Mouse (Mus musculus) thymus, adult 2 months (tissue): ENCODE measurements around the gene Slc34a2. TPM values are rescaled to one million over a fixed set of nuclear protein-coding genes. Genes with fewer than 3 reads are reported as not detected.

Experiments used
- DNase-seq: peaks from one replicate; pipeline ENCODE4 v3.0.0; 2021
- H3K27ac ChIP-seq: fragments of 200-500 bp; 2 replicates; pipeline ENCODE4 v1.5.1; 2012; ENCODE audit warnings: low read length, control low read depth; ENCODE audit not compliant: control insufficient read depth, insufficient read depth
- H3K27me3 ChIP-seq: fragments of 200-500 bp; 2 replicates; pipeline ENCODE4 v1.6.1; 2012; ENCODE audit warnings: mild to moderate bottlenecking, low read length, moderate library complexity, mixed read lengths; ENCODE audit not compliant: control insufficient read depth, insufficient read depth
- H3K36me3 ChIP-seq: fragments of 200-500 bp; 2 replicates; pipeline ENCODE4 v1.6.1; 2012; ENCODE audit warnings: mild to moderate bottlenecking, low read length, moderate library complexity; ENCODE audit not compliant: control insufficient read depth, insufficient read depth
- H3K4me1 ChIP-seq: fragments of 200-500 bp; replicated peaks from 2 replicates; pipeline ENCODE4 v1.6.1; 2012; ENCODE audit warnings: low read length; ENCODE audit not compliant: control insufficient read depth, insufficient read depth
- H3K4me3 ChIP-seq: fragments of 200-500 bp; 2 replicates; pipeline ENCODE4 v1.5.1; 2012; ENCODE audit warnings: mild to moderate bottlenecking, low read length, control low read depth, moderate library complexity; ENCODE audit not compliant: control insufficient read depth, insufficient read depth
- CTCF ChIP-seq: fragments of 200-500 bp; IDR thresholded peaks from 2 replicates; pipeline ENCODE4 v1.5.1; 2012; ENCODE audit warnings: mild to moderate bottlenecking, control low read depth, low read length, moderate library complexity, borderline replicate concordance; ENCODE audit not compliant: control insufficient read depth, poor library complexity, insufficient read depth; ENCODE audit errors: extremely low read depth
- POLR2A ChIP-seq: fragments of 200-500 bp; IDR thresholded peaks from 2 replicates; pipeline ENCODE4 v1.6.1; 2012; ENCODE audit warnings: mild to moderate bottlenecking, low read length, control low read depth, moderate library complexity; ENCODE audit not compliant: control insufficient read depth, poor library complexity, insufficient read depth; ENCODE audit errors: extremely low read depth
- WGBS: fragments of 180-500 bp; shearing (Covaris S2); methylation state at CpG from one replicate; pipeline ENCODE4 v1.1.7; 2018; 5-methylcytosine and 5-hydroxymethylcytosine counted together
- polyA plus RNA-seq: library from polyadenylated mRNA; depleted of rRNA; stranded (reverse); fragments of >200 nt; gene quantifications from 2 replicates; pipeline ENCODE4 v1.2.3, GENCODE M21; 2012

Gene Slc34a2
- polyA plus RNA-seq, 1 experiment, result 3.4 TPM

- Histone ChIP-seq H3K4me1 (no peaks in the 10 kb centered on the region), H3K27me3 (no peaks in the 10 kb centered on the region), H3K4me3 (no peak overlapping the region), H3K36me3 (no peaks in the 10 kb centered on the region), H3K27ac (no peak overlapping the region)
- WGBS, result 66% methylated on average over 6 of the region's 6 CpGs
- no peak for DNase-seq
- TF ChIP-seq POLR2A (no peak), CTCF (no peak)
Measured at GRCm38 (mm10) chr5:53047951-53048350, 10.1 kb downstream of the Slc34a2 start.

DNA sequence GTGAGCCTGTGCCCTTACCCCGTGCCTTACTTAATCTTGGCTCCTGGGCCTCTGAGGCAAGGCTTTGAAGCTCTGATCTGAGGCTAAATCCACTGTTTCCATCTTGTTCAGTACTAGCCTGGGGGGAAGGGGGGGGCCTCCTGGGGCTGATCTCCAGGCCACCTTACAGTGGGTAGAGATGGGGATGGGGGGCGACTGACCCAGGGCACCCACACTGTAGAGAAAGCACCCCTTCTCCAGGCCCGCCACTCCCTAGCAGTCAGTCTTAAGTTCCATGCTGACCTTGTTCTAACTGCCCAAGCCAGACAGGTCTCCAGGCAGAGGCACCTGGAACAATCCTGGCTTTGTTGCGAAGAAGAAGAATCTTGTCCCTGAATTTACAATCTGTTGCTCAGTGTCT lies 10.7 kb downstream of the Slc34a2 start:
- no peaks in the 10 kb centered on the region for H3K36me3 ChIP-seq
- no peaks in the 10 kb centered on the region for H3K27me3 ChIP-seq
- DNase-seq, result no peak
- 89% methylated on average over 4 of the region's 4 CpGs for WGBS
- no peaks in the 10 kb centered on the region for H3K4me1 ChIP-seq
- no peak overlapping the region for H3K4me3 ChIP-seq
- TF ChIP-seq CTCF (no peak), POLR2A (no peak)
- H3K27ac ChIP-seq, result no peak overlapping the region

DNA sequence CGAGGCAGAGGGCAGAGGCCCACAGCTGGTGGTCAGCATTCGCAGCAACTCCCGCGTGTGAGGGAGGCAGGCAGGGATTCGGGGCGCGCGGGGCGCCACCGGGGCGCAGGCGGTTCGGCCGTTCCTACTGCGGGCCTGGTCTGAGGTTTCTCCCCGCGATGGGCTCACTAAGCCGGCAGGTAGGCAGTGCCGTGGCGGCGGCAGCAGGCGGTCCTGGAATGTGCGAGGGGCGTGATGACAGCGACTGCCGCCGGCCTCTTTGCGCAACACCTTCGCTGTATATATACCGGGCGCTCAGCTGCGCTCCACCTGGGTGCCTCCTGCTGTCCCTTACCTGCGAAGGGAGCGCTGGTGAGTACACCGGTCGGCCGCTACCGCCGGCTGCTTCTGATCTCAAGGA lies 11.2 kb downstream of the Slc34a2 start:
- Histone ChIP-seq H3K4me3 (no peak overlapping the region), H3K36me3 (no peaks in the 10 kb centered on the region), H3K27ac (no peak overlapping the region), H3K4me1 (no peaks in the 10 kb centered on the region), H3K27me3 (no peaks in the 10 kb centered on the region)
- WGBS, result 12% methylated on average over 39 of the region's 39 CpGs
- TF ChIP-seq POLR2A, result no peak
- TF ChIP-seq CTCF, result no peak
- DNase-seq, result no peak

GRCm38 (mm10) chr5:53050963-53051362 lies 13.1 kb downstream of the Slc34a2 start:
- no peaks in the 10 kb centered on the region for H3K36me3 ChIP-seq
- no peak overlapping the region for H3K27ac ChIP-seq
- 72% methylated on average over 1 of the region's 1 CpGs for WGBS
- H3K4me3 ChIP-seq, result no peak overlapping the region
- DNase-seq, result no peak
- TF ChIP-seq CTCF, result no peak
- TF ChIP-seq POLR2A, result no peak
- no peaks in the 10 kb centered on the region for H3K27me3 ChIP-seq
- H3K4me1 ChIP-seq, result no peaks in the 10 kb centered on the region

- Histone ChIP-seq H3K36me3 (no peaks in the 10 kb centered on the region), H3K27ac (no peak overlapping the region), H3K4me3 (no peak overlapping the region), H3K4me1 (no peaks in the 10 kb centered on the region), H3K27me3 (no peaks in the 10 kb centered on the region)
- no peak for DNase-seq
- WGBS, result 85% methylated on average over 2 of the region's 2 CpGs
- TF ChIP-seq CTCF, result no peak
Measured at GRCm38 (mm10) chr5:53053246-53053645, 15.4 kb downstream of the Slc34a2 start.

DNA sequence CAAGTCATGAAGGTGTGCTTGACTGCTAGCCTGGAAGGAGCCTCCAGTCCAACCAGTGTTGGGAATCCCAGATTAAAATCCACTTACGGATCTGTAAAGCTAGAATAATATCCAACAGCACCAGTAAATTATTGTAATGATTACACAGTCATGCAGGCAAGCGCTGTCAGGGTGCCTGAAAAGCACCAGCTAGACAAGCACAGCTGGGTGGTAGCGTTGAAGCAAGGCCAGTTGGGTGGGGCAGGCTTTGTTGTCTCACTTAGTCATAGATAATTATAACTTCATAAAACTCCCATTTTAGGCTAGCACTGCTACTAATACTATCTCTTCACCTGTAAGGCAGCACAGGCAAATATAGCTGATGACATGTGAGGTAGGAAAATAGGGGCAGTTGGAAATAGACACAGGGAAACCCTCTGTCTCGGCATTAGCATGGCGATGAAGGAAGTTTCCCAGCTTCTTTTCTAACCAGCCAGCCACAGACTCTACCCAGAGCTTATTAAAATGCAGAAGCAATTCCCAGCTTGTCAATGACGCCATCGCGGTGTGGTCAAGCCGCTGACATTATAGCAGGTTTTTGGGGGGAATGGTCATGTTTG lies 23.8 kb downstream of the Slc34a2 start:
- no peaks in the 10 kb centered on the region for H3K4me1 ChIP-seq
- H3K36me3 ChIP-seq, result no peaks in the 10 kb centered on the region
- TF ChIP-seq CTCF, result no peak
- TF ChIP-seq POLR2A, result no peak
- H3K27me3 ChIP-seq, result no peaks in the 10 kb centered on the region
- DNase-seq, result no peak
- no peak overlapping the region for H3K27ac ChIP-seq
- H3K4me3 ChIP-seq, result no peak overlapping the region
- 96% methylated on average over 9 of the region's 9 CpGs for WGBS

DNA sequence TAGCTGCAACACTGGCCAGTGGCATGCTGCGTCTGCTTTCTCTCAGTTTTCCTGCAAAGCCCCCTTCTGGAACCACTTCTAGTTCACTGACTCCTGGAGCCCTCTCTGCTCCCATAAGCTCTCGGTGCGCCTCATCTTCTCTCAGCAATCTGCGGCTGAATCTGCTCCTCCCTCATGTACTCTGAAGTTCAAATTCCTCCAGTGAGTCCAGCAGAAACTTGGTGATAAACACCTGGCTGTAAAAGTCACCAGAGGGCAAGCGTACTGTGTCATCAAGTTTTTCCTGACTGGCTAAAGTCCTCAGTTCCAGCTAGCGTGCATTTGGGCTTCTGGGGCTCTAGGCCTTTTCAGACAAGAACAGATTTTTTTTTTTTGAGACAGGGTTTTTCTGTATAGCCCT lies 36.7 kb downstream of the Slc34a2 start:
- no peak for TF ChIP-seq CTCF
- no peak for TF ChIP-seq POLR2A

More for the DNA sequence above, 36.7 kb downstream of the Slc34a2 start:
- no peak for DNase-seq
- Histone ChIP-seq H3K4me1 (no peaks in the 10 kb centered on the region), H3K27ac (no peak overlapping the region), H3K4me3 (no peak overlapping the region), H3K36me3 (no peaks in the 10 kb centered on the region), H3K27me3 (no peaks in the 10 kb centered on the region)
- WGBS, result 88% methylated on average over 6 of the region's 6 CpGs
